In genomic region chr3:81102158-81102876, GRCm38 (mm10) we compare ENCODE assay signal across 9 mouse cellular contexts.
DNase-seq lines count a peak whose midpoint lies in the region; ATAC-seq lines count a peak whose summit lies in the region.
"Had no signal": no experiment of that assay in that cellular context is flagged by ENCODE, and none has a peak within 500 bp of the region (broad histone marks: within the 10 kb centered on the region; RNA-seq: fewer than 3 reads in every experiment).

No protein-coding gene starts in this region.

- peak; percentile 19 to 33 for DNase-seq in right cerebral cortex, adult 2 months (ENCODE audit: low spot score in 2 of 2)
- DNase-seq in right cerebral cortex, postnatal 36 days (ENCODE audit: low spot score in 2 of 2): no peak
- DNase-seq in layer of hippocampus, postnatal 14 days (ENCODE audit: low spot score in 2 of 2): peak; percentile 10 to 17
- DNase-seq in cerebellum, adult 18-20 months: no peak
- no peak for DNase-seq in heart, postnatal 14 days

- H3K36me3 ChIP-seq in midbrain, embryonic 16.5 days (ENCODE audit: control insufficient read depth, insufficient read depth, low read length): no peaks in the 10 kb centered on the region
- H3K36me3 ChIP-seq in heart, embryonic 12.5 days: no peaks in the 10 kb centered on the region

- peaks cover 7% of the 10 kb centered on the region for H3K4me1 ChIP-seq in midbrain, embryonic 16.5 days (ENCODE audit: control insufficient read depth, insufficient read depth, low read length)
- peaks cover 4% of the 10 kb centered on the region; the same call in 1 of the 2 replicates for H3K4me1 ChIP-seq in heart, embryonic 12.5 days (replicated peaks)

- intact Hi-C loops in heart, postnatal 14 days (cut with DNase I): no loop called here

- 7% methylated on average over 3 of the region's 3 CpGs for WGBS in midbrain, embryonic 16.5 days
- 36% methylated on average over 3 of the region's 3 CpGs for WGBS in heart, embryonic 12.5 days

- H3K9me3 ChIP-seq in midbrain, embryonic 16.5 days (replicated peaks; ENCODE audit: control insufficient read depth, low read length, poor library complexity, severe bottlenecking): no peaks in the 10 kb centered on the region
- H3K9me3 ChIP-seq in heart, embryonic 12.5 days (replicated peaks): no peaks in the 10 kb centered on the region

- no peak overlapping the region for H3K9ac ChIP-seq in midbrain, embryonic 16.5 days (ENCODE audit: low read depth, low read length)
- no peak overlapping the region for H3K9ac ChIP-seq in heart, embryonic 12.5 days

- H3K27ac ChIP-seq in midbrain, embryonic 16.5 days (ENCODE audit: low read length): no peak overlapping the region
- H3K27ac ChIP-seq in heart, embryonic 12.5 days (ENCODE audit: poor library complexity, severe bottlenecking): no peak overlapping the region

- H3K4me3 ChIP-seq in midbrain, embryonic 16.5 days (ENCODE audit: low read depth, low read length): no peak overlapping the region
- H3K4me3 ChIP-seq in heart, embryonic 12.5 days: no peak overlapping the region
- H3K4me3 ChIP-seq: erythroblast, embryonic 14.5 days had no signal

- ATAC-seq in granulocyte monocyte progenitor cell, adult 5-6 weeks (replicated peaks; ENCODE audit: poor library complexity, severe bottlenecking): peak; percentile 98
- peak; percentile 79 for ATAC-seq in midbrain, embryonic 16.5 days
- ATAC-seq in heart, embryonic 12.5 days (ENCODE audit: insufficient number of reproducible peaks, low FRiP score): no peak

- no peaks in the 10 kb centered on the region for H3K27me3 ChIP-seq in midbrain, embryonic 16.5 days (ENCODE audit: control insufficient read depth, insufficient read depth, low read depth, low read length)
- no peaks in the 10 kb centered on the region for H3K27me3 ChIP-seq in heart, embryonic 12.5 days (replicated peaks)

- H3K4me2 ChIP-seq in midbrain, embryonic 16.5 days (ENCODE audit: low read length): no peak overlapping the region
- no peak overlapping the region for H3K4me2 ChIP-seq in heart, embryonic 12.5 days

Comparison
In these comparisons a context has a peak if more than half of its experiments do, and no peak if none do; other contexts are left out.
1. DNase-seq: peak in right cerebral cortex, adult 2 months (2 of 2) and layer of hippocampus, postnatal 14 days (2 of 2); none in right cerebral cortex, postnatal 36 days (0 of 2), cerebellum, adult 18-20 months (0 of 2) and heart, postnatal 14 days (0 of 2).